Mouse (Mus musculus): ENCODE measurements at regions not wholly inside any gene's neighbourhood (a gene's known extent, or its start where the extent isn't known, plus 50 kb on each side); places are given as distances from the start of the nearest gene placed in this dataset.

DNA sequence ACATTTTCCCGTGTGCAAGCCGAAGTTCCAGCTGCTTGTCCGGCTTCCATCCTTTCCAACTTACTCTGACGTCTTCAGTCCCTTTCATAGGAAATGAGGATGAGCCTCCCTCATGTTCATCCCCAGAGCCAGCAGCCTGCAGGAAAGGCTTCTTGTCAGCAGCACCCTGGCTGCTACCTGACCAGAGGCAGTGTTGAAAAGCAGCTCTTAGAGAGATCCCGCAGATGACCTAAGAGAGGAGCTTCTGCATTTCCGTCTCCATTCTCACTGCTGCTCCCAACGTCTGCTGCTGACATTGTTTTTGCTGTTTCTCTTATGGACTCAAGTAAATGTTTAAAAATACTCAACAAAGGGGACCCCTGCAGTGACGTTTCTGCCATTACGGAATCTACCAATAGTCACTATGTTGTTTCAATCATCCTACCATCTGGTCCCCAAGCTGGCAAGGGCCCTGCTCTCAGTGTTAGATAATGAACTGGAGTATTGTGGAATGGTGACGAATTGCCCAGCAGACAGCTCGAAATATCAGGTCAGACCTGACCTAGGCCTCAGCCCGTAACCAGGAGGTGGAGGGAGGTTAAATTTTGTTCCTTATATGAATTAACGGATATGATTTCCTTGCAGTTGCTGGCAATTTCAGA, 151.0 kb upstream of the Paip1 start:
- 60% methylated on average over 13 of the region's 13 CpGs for WGBS
- H3K4me3 ChIP-seq (replicated peaks): no peak overlapping the region

DNA sequence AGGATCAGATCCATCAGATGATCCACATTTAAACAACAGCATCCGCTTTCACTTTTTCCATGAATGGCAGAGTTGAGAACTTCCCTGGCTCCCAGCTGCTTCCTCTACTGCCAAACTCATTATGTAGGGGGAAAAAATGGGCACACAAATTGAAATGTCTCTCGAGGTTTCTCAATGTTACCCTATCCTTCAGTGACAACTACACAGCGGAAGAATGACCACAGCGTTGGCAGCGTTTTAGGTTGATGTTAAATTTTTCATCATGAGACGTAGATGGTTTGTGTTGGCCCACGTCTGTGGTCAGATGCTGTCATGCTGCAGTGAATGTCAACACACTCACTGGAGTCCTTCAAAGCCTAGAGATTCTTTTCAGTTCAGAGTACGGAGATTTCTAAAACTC, 149.0 kb upstream of the Paip1 start:
- H3K27me3 ChIP-seq (replicated peaks): no peaks in the 10 kb centered on the region
- no peaks in the 10 kb centered on the region for H3K4me1 ChIP-seq
- no peak for ATAC-seq (ENCODE audit: low FRiP score)
- no peak overlapping the region for H3K4me2 ChIP-seq
- H3K9ac ChIP-seq (replicated peaks): no peak overlapping the region
- H3K27ac ChIP-seq (replicated peaks): no peak overlapping the region
- no peaks in the 10 kb centered on the region for H3K9me3 ChIP-seq (replicated peaks)
- WGBS: 86% methylated on average over 8 of the region's 8 CpGs
- H3K36me3 ChIP-seq: no peaks in the 10 kb centered on the region
- H3K4me3 ChIP-seq (replicated peaks): no peak overlapping the region

More for the DNA sequence above, 151.0 kb upstream of the Paip1 start:
- H3K27ac ChIP-seq (replicated peaks): no peak overlapping the region
- no peaks in the 10 kb centered on the region for H3K9me3 ChIP-seq (replicated peaks)
- H3K4me2 ChIP-seq: no peak overlapping the region
- H3K9ac ChIP-seq (replicated peaks): no peak overlapping the region
- ATAC-seq (ENCODE audit: low FRiP score): no peak
- no peaks in the 10 kb centered on the region for H3K36me3 ChIP-seq
- no peaks in the 10 kb centered on the region for H3K27me3 ChIP-seq (replicated peaks)
- H3K4me1 ChIP-seq: no peaks in the 10 kb centered on the region

DNA sequence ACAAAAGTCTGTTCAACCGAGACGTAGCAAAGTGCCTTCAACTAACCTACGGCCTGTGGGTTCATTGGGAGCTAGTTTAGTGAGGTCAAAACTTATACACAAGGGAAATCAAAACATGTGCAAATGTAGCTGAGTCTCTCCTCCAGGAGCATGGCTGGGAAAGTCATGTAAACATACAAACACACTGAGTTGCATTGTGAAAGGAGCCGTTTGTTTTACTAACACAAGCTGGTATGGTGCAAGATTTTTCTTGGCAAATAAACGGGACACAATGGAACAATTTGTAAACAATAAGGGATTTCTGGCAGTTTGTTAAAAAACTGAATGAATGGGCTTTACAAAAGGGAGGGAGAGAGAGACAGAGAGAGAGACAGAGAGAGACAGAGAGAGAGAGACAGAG, 147.8 kb upstream of the Paip1 start:
- Histone ChIP-seq H3K27me3 (replicated peaks) (no peaks in the 10 kb centered on the region), H3K4me2 (no peak overlapping the region), H3K4me3 (replicated peaks) (no peak overlapping the region), H3K9ac (replicated peaks) (no peak overlapping the region), H3K36me3 (no peaks in the 10 kb centered on the region), H3K9me3 (replicated peaks) (no peaks in the 10 kb centered on the region), H3K27ac (replicated peaks) (no peak overlapping the region), H3K4me1 (no peaks in the 10 kb centered on the region)
- 87% methylated on average over 5 of the region's 5 CpGs for WGBS
- no peak for ATAC-seq (ENCODE audit: low FRiP score)

DNA sequence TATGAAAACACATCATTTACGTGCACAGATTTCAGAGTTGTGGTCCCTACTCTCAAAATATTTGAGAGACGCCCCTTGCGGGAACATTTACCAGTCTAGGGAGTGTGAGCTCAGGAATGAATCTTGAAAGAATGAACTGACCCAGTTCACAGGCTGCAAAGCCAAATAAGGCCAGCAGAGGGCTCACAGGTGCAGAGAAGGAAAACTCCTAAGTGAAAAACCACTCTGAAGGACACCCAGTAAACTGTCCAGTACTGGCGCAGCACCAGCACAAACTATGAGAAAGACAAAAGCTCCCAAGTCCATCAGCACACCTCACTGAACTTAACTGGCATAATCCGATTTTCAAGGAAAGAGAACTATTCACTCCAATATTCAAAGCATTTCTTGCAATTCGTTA, 145.0 kb upstream of the Paip1 start:
- H3K27me3 ChIP-seq (replicated peaks): no peaks in the 10 kb centered on the region
- no peak overlapping the region for H3K27ac ChIP-seq (replicated peaks)
- no peaks in the 10 kb centered on the region for H3K9me3 ChIP-seq (replicated peaks)
- ATAC-seq (ENCODE audit: low FRiP score): no peak
- no peak overlapping the region for H3K4me2 ChIP-seq
- H3K9ac ChIP-seq (replicated peaks): no peak overlapping the region
- H3K4me1 ChIP-seq: no peaks in the 10 kb centered on the region
- no peak overlapping the region for H3K4me3 ChIP-seq (replicated peaks)
- no peaks in the 10 kb centered on the region for H3K36me3 ChIP-seq
- WGBS: 57% methylated on average over 6 of the region's 6 CpGs

DNA sequence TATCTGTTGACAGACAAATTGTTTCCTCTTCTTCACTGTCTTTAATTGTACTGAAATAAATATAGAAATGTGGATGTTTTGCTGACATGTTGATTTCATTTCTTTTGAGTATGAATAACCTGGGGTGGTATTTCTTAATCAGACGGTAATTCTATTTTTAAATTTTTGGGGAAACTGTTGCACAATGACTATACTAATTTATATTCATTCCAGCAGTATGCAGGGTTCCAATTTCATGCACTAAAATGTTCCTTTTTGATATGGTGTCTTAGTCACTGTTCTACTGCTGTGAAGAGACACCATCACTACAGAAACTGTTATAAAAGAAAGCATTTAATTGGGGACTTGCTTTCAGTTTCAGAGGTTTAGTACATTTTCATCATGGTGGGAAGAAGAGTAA, 119.2 kb upstream of the Paip1 start:
- ATAC-seq (ENCODE audit: low FRiP score): no peak
- H3K9me3 ChIP-seq (replicated peaks): no peaks in the 10 kb centered on the region
- no peaks in the 10 kb centered on the region for H3K27me3 ChIP-seq (replicated peaks)
- H3K4me2 ChIP-seq: no peak overlapping the region
- no peaks in the 10 kb centered on the region for H3K36me3 ChIP-seq
- no peak overlapping the region for H3K4me3 ChIP-seq (replicated peaks)
- 95% methylated on average over 1 of the region's 1 CpGs for WGBS
- H3K27ac ChIP-seq (replicated peaks): no peak overlapping the region
- H3K4me1 ChIP-seq: no peaks in the 10 kb centered on the region
- no peak overlapping the region for H3K9ac ChIP-seq (replicated peaks)

DNA sequence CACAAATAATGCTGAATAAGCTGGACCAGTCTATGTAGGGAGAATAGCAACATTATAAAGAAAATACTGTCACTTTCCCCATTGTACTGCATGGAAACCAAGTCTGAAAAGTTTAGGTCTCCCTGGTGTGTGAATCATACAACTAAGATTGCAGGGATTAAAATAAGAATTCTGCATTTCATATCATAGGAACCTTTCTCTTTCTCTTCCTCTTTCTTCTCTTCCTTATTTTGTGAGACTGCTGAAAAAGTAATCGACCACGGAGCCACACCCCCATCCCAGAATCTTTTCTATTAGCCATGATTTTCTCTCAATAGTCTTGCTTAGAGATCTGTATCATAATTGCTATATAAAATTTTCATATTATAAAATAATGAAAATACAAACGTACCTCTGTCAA, 118.4 kb upstream of the Paip1 start:
- Histone ChIP-seq H3K27me3 (replicated peaks) (no peaks in the 10 kb centered on the region), H3K4me1 (no peaks in the 10 kb centered on the region), H3K9me3 (replicated peaks) (no peaks in the 10 kb centered on the region), H3K27ac (replicated peaks) (no peak overlapping the region), H3K9ac (replicated peaks) (no peak overlapping the region), H3K4me2 (no peak overlapping the region), H3K4me3 (replicated peaks) (no peak overlapping the region), H3K36me3 (no peaks in the 10 kb centered on the region)
- WGBS: 87% methylated on average over 3 of the region's 3 CpGs
- no peak for ATAC-seq (ENCODE audit: low FRiP score)

DNA sequence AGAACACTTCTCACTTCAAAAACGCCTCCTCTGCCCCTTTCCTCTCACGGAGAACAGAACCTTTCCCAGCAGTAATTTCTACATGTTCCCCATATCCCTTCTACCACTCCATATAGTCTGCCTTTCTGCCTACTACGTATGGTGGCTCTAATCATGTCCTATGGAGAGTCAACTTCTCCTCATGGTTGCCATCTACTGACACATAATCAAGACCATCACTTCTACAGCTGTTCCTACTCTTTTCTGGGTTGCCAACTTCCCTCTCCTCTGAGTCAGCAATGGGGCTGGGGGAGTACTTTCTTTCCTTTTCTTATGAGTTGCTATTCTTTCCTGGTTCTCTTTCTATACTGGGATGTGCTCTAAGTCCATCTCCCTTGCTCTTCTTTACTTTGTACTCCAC, 114.0 kb upstream of the Paip1 start:
- no peak overlapping the region for H3K4me2 ChIP-seq
- H3K4me3 ChIP-seq (replicated peaks): no peak overlapping the region
- H3K27me3 ChIP-seq (replicated peaks): no peaks in the 10 kb centered on the region
- WGBS: 81% methylated on average over 3 of the region's 3 CpGs
- H3K9me3 ChIP-seq (replicated peaks): no peaks in the 10 kb centered on the region
- no peaks in the 10 kb centered on the region for H3K36me3 ChIP-seq
- no peak overlapping the region for H3K9ac ChIP-seq (replicated peaks)
- no peak for ATAC-seq (ENCODE audit: low FRiP score)
- no peak overlapping the region for H3K27ac ChIP-seq (replicated peaks)
- H3K4me1 ChIP-seq: no peaks in the 10 kb centered on the region

DNA sequence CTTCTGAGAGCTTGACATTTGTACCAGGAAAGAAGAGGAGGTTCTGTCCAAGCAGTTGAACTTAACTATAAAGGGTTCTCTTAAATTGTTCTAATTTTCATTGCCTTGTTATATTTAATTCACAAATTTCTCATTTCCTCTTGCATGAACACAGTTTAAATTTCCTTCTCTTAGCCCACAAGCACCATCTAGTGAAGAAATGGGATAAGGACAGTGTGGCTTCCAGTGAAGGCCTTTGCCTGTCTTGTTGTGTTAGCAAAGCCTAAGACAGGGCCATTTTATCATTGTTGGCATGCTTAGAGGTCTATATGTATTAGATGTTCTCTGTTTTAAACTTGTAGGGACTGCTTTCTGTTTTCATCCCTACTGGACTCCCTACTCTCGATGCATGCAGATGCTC, 110.0 kb upstream of the Paip1 start:
- Histone ChIP-seq H3K4me2 (no peak overlapping the region), H3K4me3 (replicated peaks) (no peak overlapping the region), H3K9ac (replicated peaks) (no peak overlapping the region), H3K27ac (replicated peaks) (no peak overlapping the region), H3K36me3 (no peaks in the 10 kb centered on the region), H3K27me3 (replicated peaks) (no peaks in the 10 kb centered on the region), H3K4me1 (no peaks in the 10 kb centered on the region), H3K9me3 (replicated peaks) (no peaks in the 10 kb centered on the region)
- ATAC-seq (ENCODE audit: low FRiP score): no peak
- WGBS: 84% methylated on average over 1 of the region's 1 CpGs

DNA sequence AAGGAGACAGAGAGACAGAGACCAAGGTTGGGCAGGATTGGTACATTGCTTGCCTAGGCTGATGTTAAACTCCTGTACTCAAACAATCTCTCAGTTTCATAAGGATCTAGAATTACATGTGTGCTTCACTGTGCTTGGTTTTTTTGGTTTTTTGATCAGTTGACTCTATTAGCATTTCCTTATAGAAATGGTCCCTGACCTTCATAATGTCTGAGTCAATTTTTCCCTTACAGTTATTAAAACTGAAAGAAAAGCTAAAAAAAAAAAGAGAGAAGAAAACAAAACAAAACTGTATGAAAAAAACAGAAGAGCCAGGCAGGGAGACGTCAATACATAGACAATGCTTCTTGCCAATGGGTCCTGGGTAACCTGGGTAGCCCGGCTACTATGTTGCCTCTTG, 102.9 kb upstream of the Paip1 start:
- no peak overlapping the region for H3K4me3 ChIP-seq (replicated peaks)
- no peak overlapping the region for H3K27ac ChIP-seq (replicated peaks)
- no peaks in the 10 kb centered on the region for H3K36me3 ChIP-seq
- H3K9ac ChIP-seq (replicated peaks): no peak overlapping the region
- no peak for ATAC-seq (ENCODE audit: low FRiP score)
- H3K27me3 ChIP-seq (replicated peaks): no peaks in the 10 kb centered on the region
- H3K9me3 ChIP-seq (replicated peaks): no peaks in the 10 kb centered on the region
- no peak overlapping the region for H3K4me2 ChIP-seq
- no peaks in the 10 kb centered on the region for H3K4me1 ChIP-seq
- 90% methylated on average over 2 of the region's 2 CpGs for WGBS

DNA sequence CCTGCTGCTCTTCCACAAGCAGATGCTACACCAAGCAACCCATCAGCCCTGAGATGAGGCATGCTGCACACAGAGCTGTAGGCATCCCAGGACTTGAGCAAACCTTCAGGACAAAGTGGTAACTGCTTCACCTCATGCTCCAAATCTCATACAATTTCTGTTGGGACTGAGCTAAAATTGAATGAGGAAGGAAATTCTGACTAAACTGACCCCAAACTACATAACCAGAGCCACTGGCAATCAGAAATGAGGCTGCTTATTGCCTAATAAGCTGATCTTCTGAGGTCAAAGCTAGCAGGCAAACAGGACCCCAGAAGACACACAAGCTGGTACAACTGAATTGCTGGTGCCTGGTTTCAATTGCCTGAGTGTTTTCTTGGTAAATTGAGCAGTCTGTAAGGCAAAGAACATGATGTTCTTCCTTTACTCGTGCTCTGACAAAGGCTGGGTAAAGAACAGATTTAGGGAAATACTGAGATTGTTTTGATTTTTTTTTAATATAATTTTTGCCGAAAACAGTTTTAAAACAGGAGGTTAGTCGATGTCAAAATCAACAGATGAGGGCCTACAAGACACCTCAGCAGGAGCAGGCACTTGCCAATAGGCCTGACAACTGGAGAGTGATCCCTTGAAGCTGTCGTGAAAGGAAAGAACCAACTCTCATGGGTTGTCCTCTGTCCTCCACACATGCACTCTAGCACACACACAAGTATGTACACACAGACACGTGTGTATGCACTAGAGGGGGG, 101.3 kb upstream of the Paip1 start:
- no peaks in the 10 kb centered on the region for H3K36me3 ChIP-seq
- no peak overlapping the region for H3K4me2 ChIP-seq
- H3K27ac ChIP-seq (replicated peaks): no peak overlapping the region
- no peaks in the 10 kb centered on the region for H3K4me1 ChIP-seq
- H3K9ac ChIP-seq (replicated peaks): no peak overlapping the region
- WGBS: 88% methylated on average over 5 of the region's 5 CpGs
- H3K4me3 ChIP-seq (replicated peaks): no peak overlapping the region
- no peaks in the 10 kb centered on the region for H3K9me3 ChIP-seq (replicated peaks)
- no peak for ATAC-seq (ENCODE audit: low FRiP score)
- H3K27me3 ChIP-seq (replicated peaks): no peaks in the 10 kb centered on the region

DNA sequence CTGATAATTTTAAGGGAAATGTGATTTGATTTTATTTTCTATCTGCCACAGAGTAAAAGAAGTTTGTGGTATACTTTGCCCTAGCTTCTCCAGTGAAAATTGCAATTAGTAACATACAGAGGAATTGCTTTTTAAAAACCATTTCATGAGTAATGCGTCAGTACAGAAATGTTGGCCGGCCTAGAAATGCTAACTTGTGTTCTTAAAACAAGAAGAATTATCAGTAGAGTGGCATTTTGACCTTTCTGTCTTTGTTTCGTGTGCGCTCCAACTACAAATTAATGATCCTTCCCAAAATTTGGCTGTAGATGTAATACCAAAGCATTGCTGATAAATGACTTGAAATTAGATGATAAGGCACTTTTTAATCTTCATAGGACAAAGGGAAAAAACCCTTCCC, 99.7 kb upstream of the Paip1 start:
- WGBS: 96% methylated on average over 4 of the region's 4 CpGs
- H3K4me3 ChIP-seq (replicated peaks): no peak overlapping the region
- no peaks in the 10 kb centered on the region for H3K36me3 ChIP-seq
- H3K9ac ChIP-seq (replicated peaks): no peak overlapping the region
- no peaks in the 10 kb centered on the region for H3K4me1 ChIP-seq
- ATAC-seq (ENCODE audit: low FRiP score): no peak
- no peak overlapping the region for H3K4me2 ChIP-seq
- no peaks in the 10 kb centered on the region for H3K27me3 ChIP-seq (replicated peaks)
- H3K27ac ChIP-seq (replicated peaks): no peak overlapping the region
- H3K9me3 ChIP-seq (replicated peaks): no peaks in the 10 kb centered on the region

DNA sequence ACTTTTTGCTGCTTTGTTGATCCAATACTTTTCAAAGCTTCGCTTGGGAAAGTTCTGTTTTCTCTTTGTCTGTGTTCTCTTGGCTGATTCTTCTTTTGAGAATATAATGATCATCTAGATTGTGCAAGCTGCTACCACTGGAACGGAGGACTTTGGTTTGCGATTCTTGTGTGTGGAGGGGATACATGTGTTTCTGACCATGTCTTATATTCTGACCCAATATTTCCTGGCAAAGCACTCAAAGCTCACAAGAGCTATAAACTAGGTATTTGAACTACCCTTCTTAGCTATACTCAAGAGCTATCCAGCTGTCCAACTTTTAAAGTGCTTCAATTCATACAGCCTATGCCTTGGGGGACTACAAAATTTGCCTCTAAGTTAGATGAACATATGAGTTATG, 96.6 kb upstream of the Paip1 start:
- H3K9ac ChIP-seq (replicated peaks): no peak overlapping the region
- no peaks in the 10 kb centered on the region for H3K9me3 ChIP-seq (replicated peaks)
- H3K4me2 ChIP-seq: no peak overlapping the region
- H3K36me3 ChIP-seq: peaks cover 9% of the 10 kb centered on the region
- H3K27me3 ChIP-seq (replicated peaks): no peaks in the 10 kb centered on the region
- no peak overlapping the region for H3K27ac ChIP-seq (replicated peaks)
- no peaks in the 10 kb centered on the region for H3K4me1 ChIP-seq
- ATAC-seq (ENCODE audit: low FRiP score): no peak
- no peak overlapping the region for H3K4me3 ChIP-seq (replicated peaks)
- 96% methylated on average over 3 of the region's 3 CpGs for WGBS
